Comparison of ENCODE assay signal across 10 mouse cellular contexts in the genomic region with DNA sequence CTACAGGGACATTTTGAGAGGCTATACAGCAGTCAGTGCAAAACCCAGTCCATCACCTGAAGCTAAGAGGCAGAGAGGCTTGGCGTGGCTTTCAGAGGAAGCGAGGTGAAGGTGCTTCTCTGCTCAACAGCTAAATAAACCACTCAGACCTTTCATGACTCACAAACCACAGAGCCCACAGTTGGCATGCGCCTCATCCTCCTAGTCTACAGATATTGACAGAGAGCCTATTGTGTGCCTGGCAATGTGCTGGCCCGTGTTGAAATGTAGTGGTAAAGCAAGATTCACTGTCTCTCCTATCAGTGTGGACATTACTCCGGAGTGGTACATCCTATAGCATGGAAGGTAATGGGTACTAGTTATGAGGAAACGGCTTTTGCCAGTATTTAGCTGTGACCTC.
DNase-seq lines count a peak whose midpoint lies in the region; ATAC-seq lines count a peak whose summit lies in the region.
"Had no signal": no experiment of that assay in that cellular context is flagged by ENCODE, and none has a peak within 500 bp of the region (broad histone marks: within the 10 kb centered on the region; RNA-seq: fewer than 3 reads in every experiment).

No protein-coding gene starts in this region.

- intact Hi-C loops in heart, postnatal 10 days (cut with DNase I), result no loop called here
- intact Hi-C loops in gastrocnemius, postnatal 36 days (cut with DNase I), result no loop called here

- DNase-seq in CD4-positive, CD25-positive, alpha-beta regulatory T cell, adult 2 months (ENCODE audit: low read depth, low spot score), result peak; percentile 74
- DNase-seq in thymus, postnatal 36 days, result peak; percentile 17
- DNase-seq in heart, postnatal 10 days, result no peak
- DNase-seq in gastrocnemius, postnatal 36 days, result no peak
- DNase-seq in ovary, postnatal 36 days (ENCODE audit: low spot score), result no peak
- DNase-seq: cerebellum, adult 8-10 months; liver; lung, embryonic 14.5 days had no signal

- ATAC-seq in activated CD4-positive, CD25-positive, alpha-beta regulatory T cell, adult 4 months, result peak; percentile 89
- ATAC-seq in monocyte, adult 5-6 weeks (replicated peaks; ENCODE audit: insufficient number of reproducible peaks, low FRiP score, low TSS enrichment, poor library complexity, severe bottlenecking), result peak; percentile 57

Comparison
In these comparisons a context has a peak if more than half of its experiments do, and no peak if none do; other contexts are left out.
1. DNase-seq: peak in CD4-positive, CD25-positive, alpha-beta regulatory T cell, adult 2 months (single experiment) and thymus, postnatal 36 days (2 of 2); none in heart, postnatal 10 days (0 of 2), gastrocnemius, postnatal 36 days (0 of 2) and ovary, postnatal 36 days (single experiment).